Mouse (Mus musculus) bone marrow, adult 2 months (tissue): ENCODE measurements around the gene Wdr24. TPM values are rescaled to one million over a fixed set of nuclear protein-coding genes. Genes with fewer than 3 reads are reported as not detected.
A peak's percentile ranks its signal among the peaks of the same experiment; 100 is the strongest.

Experiments used
- H3K27ac ChIP-seq: fragments of 200-500 bp; 2 replicates; pipeline ENCODE4 v1.5.1; 2012; ENCODE audit warnings: low read depth, mild to moderate bottlenecking, control low read depth, inconsistent platforms, low read length; ENCODE audit not compliant: control insufficient read depth, poor library complexity, insufficient read depth
- H3K4me1 ChIP-seq: fragments of 200-500 bp; 2 replicates; pipeline ENCODE4 v1.6.1; 2011; ENCODE audit warnings: low read length; ENCODE audit not compliant: control insufficient read depth, insufficient read depth
- H3K4me3 ChIP-seq: fragments of 200-500 bp; replicated peaks from 2 replicates; pipeline ENCODE3; 2011; ENCODE audit warnings: mild to moderate bottlenecking, low read depth, low read length, control low read depth; ENCODE audit not compliant: control insufficient read depth
- CTCF ChIP-seq: fragments of 200-500 bp; IDR thresholded peaks from 2 replicates; pipeline ENCODE4 v1.5.1; 2011; ENCODE audit warnings: low read length, control low read depth; ENCODE audit not compliant: control insufficient read depth, insufficient read depth
- POLR2A ChIP-seq: fragments of 200-500 bp; IDR thresholded peaks from 2 replicates; pipeline ENCODE4 v1.6.1; 2011; ENCODE audit warnings: low read depth, mild to moderate bottlenecking, control low read depth, low read length, borderline replicate concordance; ENCODE audit not compliant: control insufficient read depth
- WGBS: fragments of 180-500 bp; shearing (Covaris S2); methylation state at CpG from one replicate; pipeline ENCODE4 v1.1.7; 2018; 5-methylcytosine and 5-hydroxymethylcytosine counted together
- polyA plus RNA-seq: library from polyadenylated mRNA; stranded (reverse); fragments of >200 nt; gene quantifications from 2 replicates; pipeline ENCODE4 v1.2.4, GENCODE M21; 2011; ENCODE audit warnings: low replicate concordance; ENCODE audit not compliant: missing spikeins, insufficient read depth, insufficient read length

Wdr24 gene
- polyA plus RNA-seq, 1 experiment: 17.0 TPM

DNA sequence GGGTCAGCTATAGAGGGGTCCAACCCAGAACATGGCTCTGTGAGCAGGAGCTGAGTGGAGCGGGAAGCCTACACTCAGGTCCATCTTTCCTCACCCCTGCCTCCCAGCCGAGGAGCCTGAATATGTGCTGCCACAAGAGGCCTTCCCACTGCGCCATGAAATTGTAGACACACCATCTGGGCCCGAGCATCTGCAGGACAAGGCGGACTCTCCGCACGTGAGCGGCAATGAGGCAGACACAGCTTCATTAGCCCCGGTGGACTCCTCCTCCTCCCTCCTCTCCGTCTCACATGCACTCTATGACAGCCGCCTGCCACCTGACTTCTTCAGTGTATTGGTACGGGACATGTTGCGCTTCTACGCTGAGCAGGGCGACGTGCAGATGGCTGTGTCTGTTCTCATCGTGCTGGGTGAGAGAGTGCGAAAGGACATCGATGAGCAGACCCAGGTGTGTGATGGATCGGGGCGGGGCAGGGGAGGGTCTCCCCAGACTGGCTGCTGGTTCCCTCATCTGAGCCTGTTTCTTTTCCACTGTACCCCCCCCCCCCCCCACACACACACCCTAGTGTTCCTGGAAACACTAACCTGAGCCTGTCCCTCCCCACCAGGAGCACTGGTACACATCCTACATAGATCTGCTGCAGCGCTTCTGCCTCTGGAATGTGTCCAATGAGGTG is 4.3 kb downstream of the Wdr24 start:
- Histone ChIP-seq H3K27ac (no peak overlapping the region), H3K4me3 (no peak overlapping the region), H3K4me1 (peaks cover 13% of the 10 kb centered on the region)
- no peak for TF ChIP-seq POLR2A
- no peak for TF ChIP-seq CTCF
- 92% methylated on average over 22 of the region's 22 CpGs for WGBS

DNA sequence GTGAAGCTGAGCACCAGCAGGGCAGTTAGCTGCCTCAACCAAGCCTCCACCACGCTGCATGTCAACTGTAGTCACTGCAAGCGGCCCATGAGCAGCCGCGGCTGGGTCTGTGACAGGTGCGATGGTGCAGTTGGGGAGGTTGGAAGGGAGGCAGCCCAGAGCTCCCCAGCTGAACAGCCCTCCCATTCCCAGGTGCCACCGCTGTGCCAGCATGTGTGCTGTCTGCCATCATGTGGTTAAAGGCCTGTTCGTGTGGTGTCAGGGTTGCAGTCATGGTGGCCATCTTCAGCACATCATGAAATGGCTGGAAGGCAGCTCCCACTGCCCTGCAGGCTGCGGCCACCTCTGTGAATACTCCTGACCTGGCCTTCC is 4.8 kb downstream of the Wdr24 start:
- Histone ChIP-seq H3K27ac (no peak overlapping the region), H3K4me3 (peak overlapping the region; percentile 80), H3K4me1 (peaks cover 13% of the 10 kb centered on the region)
- WGBS: 85% methylated on average over 8 of the region's 8 CpGs
- TF ChIP-seq CTCF: no peak
- TF ChIP-seq POLR2A: no peak

DNA sequence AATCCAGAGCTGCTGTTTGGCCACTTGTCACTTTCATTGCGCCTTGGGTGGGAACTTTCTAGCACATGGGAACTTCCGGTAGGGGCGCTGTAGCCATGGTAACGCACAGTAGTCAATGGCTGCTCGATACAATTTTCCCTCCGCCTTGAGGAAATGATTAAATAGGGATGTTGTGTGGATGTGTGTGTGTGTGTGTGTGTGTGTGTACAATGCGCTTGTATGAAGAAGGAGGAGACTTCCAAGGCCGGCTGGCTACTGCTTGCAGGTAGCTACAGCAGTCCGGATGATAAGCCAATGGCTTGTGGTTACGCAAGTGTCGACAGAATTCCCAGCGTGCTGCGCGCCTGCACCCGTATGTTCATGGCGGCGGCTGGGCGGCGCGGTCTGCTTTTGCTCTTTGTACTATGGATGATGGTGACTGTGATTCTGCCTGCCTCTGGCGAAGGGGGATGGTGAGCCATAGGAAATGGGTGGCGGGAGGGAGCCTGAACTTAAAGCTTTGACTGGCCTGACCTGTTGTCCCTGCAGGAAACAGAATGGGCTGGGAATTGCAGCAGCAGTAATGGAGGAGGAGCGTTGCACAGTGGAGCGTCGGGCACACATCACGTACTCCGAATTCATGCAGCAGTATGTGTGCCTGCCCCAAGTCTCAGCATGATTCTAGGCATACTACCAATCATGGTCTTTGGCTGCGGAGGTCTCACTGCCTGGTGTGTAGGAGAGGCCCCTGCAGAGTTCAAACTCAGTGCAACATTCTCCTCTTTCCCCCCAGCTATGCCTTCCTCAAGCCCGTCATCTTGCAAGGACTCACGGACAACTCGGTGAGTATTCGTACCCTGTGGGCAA is 5.5 kb downstream of the Wdr24 start, which contains the start of gene Jmjd8:
TSS of gene Jmjd8 (plus strand) at position 156 of the 846 bp plus-strand sequence.
- Histone ChIP-seq H3K4me3 (peak within 1 kb of the TSS; percentile 80), H3K4me1 (peaks cover 12% of the 10 kb centered on the region), H3K27ac (peak within 1 kb of the TSS; percentile 20; the same call in 1 of the 2 replicates)
- 1% methylated on average over 32 of the region's 32 CpGs for WGBS
- TF ChIP-seq POLR2A (peak; percentile 55; the same call in 1 of the 2 replicates), CTCF (peak; percentile 30; the same call in 1 of the 2 replicates)

DNA sequence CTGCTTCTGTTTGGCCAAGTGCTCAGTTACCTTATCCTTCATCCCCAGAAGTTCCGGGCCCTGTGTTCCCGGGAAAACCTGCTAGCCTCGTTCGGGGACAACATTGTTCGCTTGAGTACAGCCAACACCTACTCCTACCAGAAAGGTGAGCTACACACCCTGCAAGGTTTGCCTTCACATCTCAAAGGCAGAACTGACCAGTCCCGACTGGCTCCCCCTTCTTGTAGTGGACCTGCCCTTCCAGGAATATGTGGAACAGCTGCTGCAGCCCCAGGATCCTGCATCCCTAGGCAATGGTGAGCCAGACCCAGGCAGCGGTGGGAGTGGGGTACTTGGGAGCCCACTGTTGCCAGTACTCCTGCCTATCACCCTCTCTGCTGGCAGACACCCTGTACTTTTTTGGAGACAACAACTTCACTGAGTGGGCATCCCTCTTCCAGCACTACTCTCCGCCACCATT is 6.2 kb downstream of the Wdr24 start:
- Histone ChIP-seq H3K4me3 (peak overlapping the region; percentile 80), H3K4me1 (peaks cover 7% of the 10 kb centered on the region; the same call in 1 of the 2 replicates), H3K27ac (peak overlapping the region; percentile 20; the same call in 1 of the 2 replicates)
- WGBS: 48% methylated on average over 8 of the region's 8 CpGs
- TF ChIP-seq POLR2A: no peak
- TF ChIP-seq CTCF: no peak

DNA sequence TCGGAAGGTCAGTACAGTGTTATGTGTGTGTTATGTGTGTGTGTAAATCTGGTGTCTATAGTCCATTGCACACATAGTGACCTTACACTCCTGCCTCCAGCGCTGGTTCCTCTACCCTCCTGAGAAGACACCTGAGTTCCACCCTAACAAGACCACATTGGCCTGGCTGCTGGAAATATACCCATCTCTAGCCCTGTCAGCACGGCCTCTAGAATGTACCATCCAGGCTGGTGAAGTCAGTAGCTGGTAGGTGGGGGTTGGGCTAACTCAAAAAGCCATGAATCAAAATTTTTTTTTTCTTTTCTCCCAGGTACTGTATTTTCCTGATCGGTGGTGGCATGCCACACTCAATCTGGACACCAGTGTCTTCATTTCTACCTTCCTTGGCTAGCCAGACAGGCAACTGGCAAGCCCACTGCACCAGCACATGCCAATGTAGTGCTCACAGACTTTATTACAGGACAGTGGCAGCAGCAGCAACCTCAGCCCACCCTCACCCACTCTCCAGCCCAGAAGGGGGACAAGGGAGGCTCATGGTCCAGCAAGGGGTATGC is 6.8 kb downstream of the Wdr24 start:
- 81% methylated on average over 4 of the region's 4 CpGs for WGBS
- no peak overlapping the region for H3K27ac ChIP-seq
- TF ChIP-seq CTCF: no peak
- no peak for TF ChIP-seq POLR2A

DNA sequence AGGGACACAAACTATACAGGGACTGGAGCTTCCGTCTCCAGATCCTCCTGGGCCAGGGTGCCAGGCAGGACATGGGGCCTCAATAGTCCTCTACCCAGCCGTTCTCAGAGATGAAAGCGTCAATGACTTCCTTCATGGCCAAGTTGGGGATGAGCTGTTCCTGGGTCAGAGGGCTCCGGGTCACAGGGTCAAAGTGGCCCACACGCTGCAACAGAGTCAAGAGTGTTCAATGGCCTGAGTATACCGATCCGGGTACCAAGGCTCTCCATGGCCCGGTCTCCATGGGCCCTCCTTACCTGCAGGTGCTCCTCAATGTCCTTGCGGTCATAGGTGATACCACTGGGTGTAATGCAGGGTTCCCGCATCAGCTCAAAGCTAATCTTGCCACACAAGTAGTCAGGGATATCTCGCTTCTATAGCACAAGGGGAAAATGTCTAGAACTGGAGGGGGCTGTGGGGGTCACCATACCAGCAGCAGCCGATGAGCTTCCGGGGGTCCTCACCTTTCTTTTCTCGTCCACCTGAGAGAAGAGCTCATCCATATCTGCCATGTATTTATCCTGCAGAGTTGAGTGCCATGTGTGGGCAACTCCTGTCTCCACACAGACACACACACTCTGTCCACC is 7.5 kb downstream of the Wdr24 start:
- no peak overlapping the region for H3K27ac ChIP-seq
- TF ChIP-seq POLR2A (no peak), CTCF (no peak)
- H3K4me1 ChIP-seq: peaks cover 7% of the 10 kb centered on the region; the same call in 1 of the 2 replicates
- 88% methylated on average over 14 of the region's 14 CpGs for WGBS
- no peak overlapping the region for H3K4me3 ChIP-seq

More for the DNA sequence above, 6.8 kb downstream of the Wdr24 start:
- Histone ChIP-seq H3K4me1 (peaks cover 7% of the 10 kb centered on the region; the same call in 1 of the 2 replicates), H3K4me3 (no peak overlapping the region)

DNA sequence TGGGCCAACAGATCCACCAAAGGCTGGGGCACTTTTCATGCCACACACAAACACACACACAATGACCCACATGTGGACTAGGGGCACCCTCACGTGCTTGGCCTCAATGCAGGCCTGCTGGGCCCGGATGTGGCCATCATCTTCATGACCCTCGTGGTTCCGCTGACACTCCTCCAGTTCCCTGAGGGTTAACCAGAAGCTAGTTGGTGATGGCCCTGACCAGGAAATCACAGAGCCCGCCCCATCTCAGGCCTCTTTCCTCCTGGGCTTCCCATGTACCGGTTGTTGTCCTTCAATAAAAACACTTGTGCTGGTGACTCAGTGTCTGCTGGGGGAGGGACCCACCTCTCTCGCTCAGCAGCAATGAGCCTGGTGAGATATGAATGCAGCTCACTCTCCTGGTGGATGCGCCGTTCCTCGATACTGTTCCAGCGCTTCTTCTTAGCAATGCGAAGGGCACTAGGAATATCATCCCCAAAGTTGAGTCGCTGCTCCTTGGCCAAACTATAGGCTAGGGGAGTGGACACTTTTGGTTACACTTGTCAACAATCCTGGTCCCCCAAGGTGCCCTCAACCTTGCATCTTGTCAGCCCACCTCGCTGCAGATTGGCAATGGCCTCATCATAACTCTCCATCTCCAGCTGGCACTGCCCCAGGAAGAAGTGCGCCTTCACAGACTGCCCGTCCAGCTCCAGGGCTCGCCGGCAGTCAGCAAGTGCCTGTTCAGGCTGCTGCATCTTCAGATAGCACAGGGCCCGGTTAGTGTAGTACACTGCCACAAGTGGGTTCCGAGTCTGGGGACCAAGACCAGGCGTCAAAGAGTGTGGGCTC is 8.2 kb downstream of the Wdr24 start:
- Histone ChIP-seq H3K4me1 (peaks cover 7% of the 10 kb centered on the region; the same call in 1 of the 2 replicates), H3K4me3 (peak overlapping the region; percentile 69), H3K27ac (no peak overlapping the region; the same call in 1 of the 2 replicates)
- TF ChIP-seq CTCF (no peak), POLR2A (no peak)
- 51% methylated on average over 21 of the region's 21 CpGs for WGBS
